Mouse (Mus musculus) granulocyte monocyte progenitor cell, adult 5-6 weeks (primary cell): ENCODE results near the gene Gm5127. TPM values are rescaled to one million over a fixed set of nuclear protein-coding genes. Genes with fewer than 3 reads are reported as not detected.

Experiments used
- total RNA-seq, 2 experiments: library from RNA; stranded (forward) in 1 of 2; stranded (reverse) in 1 of 2; fragments of 200-712, 200-1000 nt in 1 of 2; fragments of >200 nt in 1 of 2; fragmentation: Nextera tagmentation in 1 of 2; gene quantifications; 2 replicates each; pipeline ENCODE4 v1.2.3; 2014 to 2017

Gene Gm5127
- total RNA-seq, 2 experiments from 2014 or later: not detected

Other genes with a start within 250 kb of the Gm5127 start
- gene Fndc3c1, start 97.8 kb upstream of the Gm5127 start, total RNA-seq (2014; fragmentation: Nextera tagmentation): not detected in 2 replicates
- gene Fndc3c1, start 97.8 kb upstream of the Gm5127 start, total RNA-seq (2017): not detected in 2 replicates
- gene Cysltr1, start 20.5 kb downstream of the Gm5127 start, total RNA-seq (2014; fragmentation: Nextera tagmentation): 1.8 and 2.2 TPM in 2 replicates
- gene Cysltr1, start 20.5 kb downstream of the Gm5127 start, total RNA-seq (2017): 2.6 and 2.8 TPM in 2 replicates